In genomic region chr11:115162832-115163480, GRCm38 (mm10) we compare ENCODE assay signal across 8 mouse cellular contexts. TPM values are rescaled to one million over a fixed set of nuclear protein-coding genes. Genes with fewer than 3 reads are reported as not detected.
DNase-seq lines count a peak whose midpoint lies in the region; ATAC-seq lines count a peak whose summit lies in the region.

Gene Slc9a3r1 (plus strand): TSS chr11:115163341.

- peak within 1 kb of the TSS; percentile 89 for H3K4me2 ChIP-seq in kidney, embryonic 15.5 days

- under 1% methylated on average over 47 of the region's 47 CpGs for WGBS in heart, embryonic 10.5 days
- WGBS in kidney, embryonic 15.5 days = under 1% methylated on average over 47 of the region's 47 CpGs

- DNase-seq in B cell, adult 2 months = peak; percentile 99
- DNase-seq in brain, adult 2 months (ENCODE audit: low read depth, low spot score) = peak; percentile 98
- peak; percentile 98 for DNase-seq in heart, embryonic 10.5 days (ENCODE audit: low spot score)
- DNase-seq in liver = peak; percentile 99
- DNase-seq in spleen, postnatal 4 days (ENCODE audit: low spot score in 2 of 2) = peak; percentile 98 to 99

- ATAC-seq in erythroblast, adult 5-6 weeks (replicated peaks; ENCODE audit: low FRiP score, poor library complexity, severe bottlenecking) = peak; percentile 93
- peak; percentile 94 for ATAC-seq in kidney, embryonic 15.5 days (replicated peaks; ENCODE audit: low FRiP score)
- ATAC-seq in monocyte, adult 5-6 weeks (replicated peaks; ENCODE audit: insufficient number of reproducible peaks, low FRiP score, low TSS enrichment, poor library complexity, severe bottlenecking) = peak; percentile 87

- H3K9me3 ChIP-seq in heart, embryonic 10.5 days = no peaks in the 10 kb centered on the region
- H3K9me3 ChIP-seq in kidney, embryonic 15.5 days (replicated peaks) = no peaks in the 10 kb centered on the region

- peak within 1 kb of the TSS; percentile 64 for H3K9ac ChIP-seq in kidney, embryonic 15.5 days

- peak within 1 kb of the TSS; percentile 72 for H3K4me3 ChIP-seq in heart, embryonic 10.5 days
- H3K4me3 ChIP-seq in kidney, embryonic 15.5 days (replicated peaks) = peak within 1 kb of the TSS; percentile 66

- peaks cover 17% of the 10 kb centered on the region; the same call in 1 of the 2 replicates for H3K27me3 ChIP-seq in heart, embryonic 10.5 days (ENCODE audit: insufficient read depth, poor library complexity, severe bottlenecking)
- no peaks in the 10 kb centered on the region; the same call in 1 of the 2 replicates for H3K27me3 ChIP-seq in kidney, embryonic 15.5 days

- peaks cover 59% of the 10 kb centered on the region for H3K4me1 ChIP-seq in heart, embryonic 10.5 days
- H3K4me1 ChIP-seq in kidney, embryonic 15.5 days = peaks cover 60% of the 10 kb centered on the region

- H3K36me3 ChIP-seq in heart, embryonic 10.5 days = no peaks in the 10 kb centered on the region
- H3K36me3 ChIP-seq in kidney, embryonic 15.5 days = no peaks in the 10 kb centered on the region

- H3K27ac ChIP-seq in heart, embryonic 10.5 days = peak within 1 kb of the TSS; percentile 84
- peak within 1 kb of the TSS; percentile 87 for H3K27ac ChIP-seq in kidney, embryonic 15.5 days

RNA-seq across cellular contexts. Expression of gene Slc9a3r1, which starts in this region (rescaled TPM):
- total RNA-seq in erythroblast, adult 5-6 weeks (2015; ENCODE audit: low replicate concordance) = 22.2 and 22.5 TPM in 2 replicates
- 17.7 and 19.1 TPM in 2 replicates for total RNA-seq in erythroblast, adult 5-6 weeks (2017; ENCODE audit: low replicate concordance)
- polyA plus RNA-seq in heart, embryonic 10.5 days (2016; fragmentation: Nextera tagmentation; extraction: Ambion mirVana) = 29.5 and 74.6 TPM in 2 replicates
- 123 and 127 TPM in 2 replicates for polyA plus RNA-seq in kidney, embryonic 15.5 days (2015; fragmentation: Nextera tagmentation; extraction: Ambion mirVana)
- 65.9 to 104 TPM (median 70.4 TPM) in 3 replicates for total RNA-seq in monocyte, adult 5-6 weeks (2017)

Comparison
In these comparisons a context has a peak if more than half of its experiments do, and no peak if none do; other contexts are left out.
1. Peak in every context shown above with its lines: DNase-seq, ATAC-seq, H3K4me3 ChIP-seq and H3K27ac ChIP-seq.